Mouse (Mus musculus): ENCODE results near the gene Twist1.

DNA sequence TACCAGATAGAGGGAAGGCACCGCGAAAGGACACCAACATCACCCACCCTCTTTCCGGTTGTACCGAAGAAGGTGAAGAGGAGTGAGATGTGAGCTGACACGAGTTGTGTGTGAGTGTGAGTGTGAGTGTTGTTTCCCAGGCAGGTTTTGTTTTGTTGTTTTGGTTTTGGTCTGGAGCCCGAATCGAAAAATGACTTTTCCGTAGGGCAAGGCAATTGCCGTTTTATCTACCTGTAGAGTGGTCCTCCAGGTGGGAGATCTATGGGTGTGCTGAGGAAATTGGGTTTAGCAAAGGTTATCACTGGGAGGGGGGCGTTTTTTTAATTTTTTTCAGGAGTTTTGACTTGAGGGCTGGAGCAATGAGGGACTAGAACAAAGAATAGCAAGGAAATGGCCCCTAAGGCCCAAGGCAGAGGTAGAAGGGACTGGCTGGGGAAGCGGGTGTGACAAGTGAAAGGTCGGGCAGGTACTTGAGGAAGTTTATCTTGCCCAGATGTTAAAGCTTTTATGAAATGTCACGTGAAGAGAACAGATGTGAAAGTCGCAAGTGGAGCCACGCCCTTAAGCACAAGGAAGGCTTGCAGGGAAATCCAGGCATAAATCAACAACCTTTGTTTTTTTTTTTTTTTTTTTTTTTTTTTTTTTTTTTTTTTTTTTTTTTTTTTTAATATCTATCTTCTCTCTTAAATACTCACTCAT, 6.3 kb downstream of the Twist1 start:
- TF ChIP-seq CTCF (IDR thresholded peaks at IDR 0.05; ENCODE audit: low read depth, low read length) (no peak), EP300 (IDR thresholded peaks at IDR 0.05; ENCODE audit: insufficient read depth, low read depth, low read length) (no peak), POLR2A (IDR thresholded peaks at IDR 0.05; ENCODE audit: insufficient read depth, low read length) (no peak)
